Mouse (Mus musculus) embryo, embryonic 10 days (tissue): ENCODE results near the gene Eefsec.

Experiments used
- DNase-seq: peaks from one replicate; pipeline ENCODE4 v3.0.0-alpha.2; 2015; ENCODE audit warnings: low spot score

The Eefsec gene

DNA sequence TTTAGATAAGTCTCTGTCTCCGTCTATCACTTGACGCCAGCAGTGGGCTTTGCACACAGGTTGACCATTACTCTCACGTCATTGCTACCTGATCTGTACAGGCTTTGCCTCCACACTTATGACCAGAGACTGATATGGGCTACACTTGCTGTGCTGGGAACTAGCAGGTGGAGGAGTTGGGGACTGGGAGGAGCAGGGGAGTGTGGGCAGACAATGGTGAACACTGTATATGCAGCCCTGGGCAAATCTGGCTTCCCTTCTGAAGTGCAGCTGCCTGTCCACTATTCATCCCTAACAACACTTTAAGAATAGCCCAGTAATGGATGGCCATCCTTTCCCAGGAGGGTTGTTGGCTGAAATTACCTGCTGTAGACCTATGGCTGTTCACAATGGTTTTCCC, 103.4 kb downstream of the Eefsec start:
- no peak for DNase-seq

DNA sequence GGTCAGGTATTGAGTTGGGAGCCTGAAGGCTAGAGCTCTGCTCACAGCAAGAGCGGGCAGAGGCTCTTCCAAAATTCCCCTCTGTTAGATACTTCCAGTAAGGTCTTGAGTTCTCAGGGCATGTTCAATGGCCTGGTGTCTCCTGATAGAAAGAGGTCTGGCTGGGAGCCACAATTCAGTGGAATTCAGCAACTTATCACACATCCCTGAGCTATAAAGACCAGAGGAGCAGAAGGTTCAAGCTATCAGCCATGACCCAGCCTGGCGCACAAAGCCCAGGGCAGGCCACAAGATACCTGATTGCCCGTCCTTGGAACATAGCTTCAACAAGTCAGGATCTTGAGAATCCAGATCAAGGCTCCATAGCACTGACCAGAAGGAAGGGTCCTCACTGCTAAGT, 105.2 kb downstream of the Eefsec start:
- no peak for DNase-seq

DNA sequence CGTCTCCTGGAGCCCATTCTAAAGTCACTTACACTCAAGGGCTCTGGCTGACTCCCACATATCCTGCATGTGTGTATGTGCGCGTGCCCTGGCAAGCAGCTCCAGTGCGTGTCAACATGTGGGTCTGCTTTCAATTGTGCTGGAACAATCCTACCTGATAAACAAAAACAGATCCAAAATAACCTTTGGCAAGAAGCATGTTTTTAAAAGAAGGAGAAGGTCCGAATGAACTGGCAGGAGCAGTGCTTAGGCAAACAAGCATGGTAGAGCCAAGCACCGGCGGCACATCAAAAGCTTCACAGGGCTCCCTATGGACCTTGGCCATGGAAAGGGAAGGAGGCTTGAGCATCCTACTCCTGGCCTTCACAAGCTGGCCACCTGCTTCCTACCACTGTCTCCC, 105.6 kb downstream of the Eefsec start:
- DNase-seq = no peak

DNA sequence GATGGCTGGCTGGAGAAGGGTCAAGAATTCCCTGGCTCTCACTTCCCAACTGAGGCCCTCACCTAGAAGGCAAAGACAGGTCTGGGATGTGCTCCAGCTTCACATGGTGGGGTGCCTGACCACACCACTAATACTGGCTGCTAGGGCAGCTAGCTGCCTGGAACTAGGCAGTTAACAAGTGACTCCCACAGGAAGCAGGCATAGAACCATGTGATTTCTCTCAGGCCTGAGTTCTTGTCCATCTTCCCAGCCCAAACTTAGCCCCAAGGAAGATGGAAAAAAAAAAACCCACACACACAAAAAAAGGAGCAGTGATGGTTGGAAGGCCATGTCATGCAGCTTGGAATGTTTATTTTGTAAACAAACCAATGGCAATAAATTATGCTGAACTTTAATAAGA, 117.0 kb downstream of the Eefsec start:
- no peak for DNase-seq

DNA sequence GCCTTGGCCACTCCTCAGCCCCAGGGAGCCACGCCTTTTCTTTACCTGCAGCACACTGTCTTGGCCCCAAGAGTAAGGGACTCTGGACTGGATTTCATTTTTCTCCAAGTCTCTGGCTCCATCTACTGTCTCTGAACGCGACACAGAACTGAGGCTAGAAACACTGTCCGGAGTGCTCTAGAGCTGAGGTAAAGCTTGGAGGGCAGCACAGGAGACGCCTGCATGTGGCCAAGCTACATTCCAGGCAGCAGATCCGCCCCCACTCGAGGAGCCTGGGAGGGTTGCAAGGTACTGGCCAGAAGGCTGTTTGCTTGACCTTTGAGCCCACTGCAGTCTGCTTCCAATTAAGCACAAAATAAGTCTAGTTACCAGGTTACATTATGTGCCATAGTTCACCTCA, 124.5 kb downstream of the Eefsec start:
- DNase-seq = peak; percentile 84

DNA sequence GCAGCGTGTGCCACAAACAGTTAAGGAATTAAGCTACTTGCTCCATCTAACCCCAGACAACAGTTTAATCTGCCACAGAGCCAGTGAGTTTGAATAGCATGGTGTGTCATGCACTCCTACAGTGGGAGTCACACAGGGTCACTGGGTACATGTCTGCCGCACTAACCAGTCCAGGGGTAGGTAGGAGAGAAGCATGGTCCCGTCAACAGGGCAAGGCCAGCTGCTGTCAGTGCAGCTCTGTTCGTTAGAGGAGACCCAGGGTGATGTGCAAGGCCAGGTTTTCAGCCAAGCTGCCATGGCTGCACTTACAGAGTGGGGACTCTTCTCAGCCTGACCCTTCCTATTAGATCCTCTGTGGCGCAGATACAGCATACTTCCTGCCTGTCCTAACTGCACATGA, 125.1 kb downstream of the Eefsec start:
- no peak for DNase-seq

DNA sequence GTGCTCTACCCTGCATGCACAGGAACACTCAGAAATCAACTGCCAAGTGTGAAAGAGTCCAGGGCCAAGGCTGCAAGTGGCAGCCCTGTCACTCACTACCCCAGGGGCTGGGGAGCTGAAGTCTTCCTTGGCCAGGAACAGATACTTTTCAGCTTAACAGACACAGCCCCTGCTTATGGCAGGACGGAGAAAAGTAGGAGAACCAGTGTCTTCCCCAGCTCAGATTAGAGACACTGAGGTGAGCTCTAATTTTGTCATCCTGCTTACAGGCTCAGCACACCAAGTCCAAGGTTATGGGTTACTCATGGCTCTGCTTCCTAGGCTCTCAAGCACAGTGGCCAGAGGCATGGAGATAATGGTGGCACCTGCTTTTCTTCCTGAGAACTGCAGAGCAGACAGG, 126.6 kb downstream of the Eefsec start:
- no peak for DNase-seq

DNA sequence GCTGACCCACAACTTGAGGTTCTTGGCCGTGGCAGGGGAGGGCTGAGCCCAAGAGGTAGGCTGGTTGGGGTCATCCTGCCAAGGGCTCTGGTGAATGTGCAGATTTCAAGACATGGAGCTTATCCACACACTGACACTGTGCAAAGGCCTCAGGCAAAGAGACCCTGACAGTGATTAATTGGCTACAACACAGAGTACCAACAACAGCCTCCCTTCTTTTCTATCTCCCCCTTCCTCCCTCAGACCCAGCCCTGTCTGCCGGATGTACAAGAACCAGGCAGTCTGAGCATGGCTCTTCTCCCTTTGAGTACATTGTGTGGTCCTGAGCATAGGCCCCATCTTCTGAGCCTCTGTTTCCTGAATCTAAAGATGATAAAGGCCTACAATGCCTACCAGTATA, 131.0 kb downstream of the Eefsec start:
- peak; percentile 66 for DNase-seq

DNA sequence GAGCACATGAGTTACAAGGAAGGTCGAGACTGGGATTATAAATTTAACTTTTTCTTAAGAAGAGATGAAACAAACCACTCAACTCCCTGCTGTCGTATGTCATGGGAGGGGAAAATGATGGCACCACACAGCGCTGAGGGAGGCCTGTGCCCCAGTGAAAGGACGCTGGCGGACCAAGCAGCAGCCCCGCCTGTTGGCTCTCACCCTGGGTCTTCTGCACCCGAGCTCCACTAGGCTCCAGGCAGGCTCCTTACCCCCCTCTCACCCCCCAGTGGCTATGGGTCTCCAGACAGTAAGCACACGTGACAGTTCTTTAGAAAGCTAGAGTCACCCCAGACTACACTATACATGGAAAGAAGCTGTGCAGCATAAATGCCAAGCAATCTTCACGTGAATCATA, 132.4 kb downstream of the Eefsec start:
- no peak for DNase-seq

DNA sequence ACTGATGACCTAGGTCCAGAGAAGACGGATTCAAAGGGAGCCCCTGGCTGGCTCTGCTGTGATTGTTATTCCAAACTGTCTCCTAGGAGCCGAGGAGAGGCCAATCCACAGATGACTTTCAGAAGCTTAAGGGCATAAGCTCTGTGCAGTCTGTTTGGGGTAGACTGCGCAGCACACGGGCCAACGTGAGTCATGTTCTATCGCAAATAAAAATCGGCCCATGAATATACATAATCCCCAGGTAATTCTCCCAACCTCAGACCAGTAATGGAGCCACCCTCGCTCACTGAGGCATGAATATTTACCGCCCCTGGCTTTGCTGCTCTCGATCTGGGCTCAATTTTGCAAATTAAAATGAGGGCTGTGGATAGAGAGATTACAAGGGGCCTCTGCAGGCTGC, 134.7 kb downstream of the Eefsec start:
- no peak for DNase-seq

DNA sequence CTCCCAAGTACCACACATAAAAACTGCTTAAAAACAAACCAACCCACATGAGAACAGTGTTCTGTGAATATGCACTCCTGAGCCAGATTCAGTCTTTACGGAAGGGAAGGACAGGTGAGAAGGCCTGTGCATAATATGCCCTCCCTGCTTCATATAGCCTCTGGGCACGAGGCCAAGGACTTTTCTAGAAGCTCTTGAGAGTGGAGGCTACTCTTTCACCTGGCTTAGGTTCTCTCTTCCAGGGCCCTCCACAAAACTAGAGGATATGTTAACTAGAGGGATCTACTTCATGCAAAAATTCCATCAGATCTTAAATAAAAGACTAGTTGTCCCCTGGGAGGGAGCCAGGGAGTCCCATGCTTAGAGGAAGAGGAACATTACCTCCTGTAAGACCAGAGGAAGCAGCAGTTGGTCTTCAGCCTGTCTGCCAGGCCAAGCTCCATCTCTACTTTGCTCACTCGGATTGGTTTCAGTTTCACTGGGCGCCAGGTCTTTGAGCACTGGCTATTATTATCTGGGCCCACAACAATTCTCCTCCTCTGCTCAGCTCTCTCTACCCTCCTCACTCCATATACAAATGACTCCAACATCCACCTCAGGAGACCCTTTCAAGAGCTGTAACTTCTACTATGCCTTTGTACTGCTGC, 140.1 kb downstream of the Eefsec start:
- DNase-seq = no peak

DNA sequence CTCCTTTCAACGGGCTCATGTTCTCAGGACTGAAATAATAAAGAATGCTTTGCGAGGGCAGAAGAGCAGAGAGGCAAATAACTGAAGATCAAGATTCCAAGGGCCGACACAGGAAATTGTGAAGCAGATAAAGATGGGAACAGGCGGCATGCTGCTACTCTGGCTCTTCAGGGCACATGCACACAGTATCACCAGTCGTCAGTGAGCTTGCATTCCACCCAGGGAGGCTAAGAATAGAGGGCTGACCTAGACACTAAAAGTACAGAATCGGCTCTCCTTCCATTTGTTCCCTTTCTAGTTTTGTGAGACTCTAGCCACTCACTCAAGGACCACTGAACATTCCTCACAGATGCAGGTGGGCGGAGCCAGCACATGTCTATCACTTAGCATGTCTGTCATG, 145.1 kb downstream of the Eefsec start:
- DNase-seq = no peak

DNA sequence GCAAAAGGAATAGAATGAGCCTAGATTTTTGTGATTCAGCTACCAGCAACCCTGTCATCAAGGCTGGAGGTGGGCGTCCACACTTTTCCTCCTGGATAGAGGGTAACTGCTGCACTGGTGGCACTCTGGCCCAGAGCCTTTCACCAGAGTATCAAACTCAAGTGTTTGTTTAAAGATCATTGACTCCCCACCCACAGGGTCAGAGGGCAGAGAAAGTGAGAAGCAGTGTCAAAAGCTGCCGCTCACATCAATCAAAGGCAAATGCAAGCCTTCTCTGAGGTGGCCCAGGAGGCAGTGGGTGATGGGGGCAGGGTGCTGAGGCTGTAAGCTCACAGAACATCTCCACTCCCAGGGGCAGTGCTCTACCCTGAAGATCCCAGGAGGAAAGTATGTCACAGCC, 146.8 kb downstream of the Eefsec start:
- peak; percentile 64 for DNase-seq

DNA sequence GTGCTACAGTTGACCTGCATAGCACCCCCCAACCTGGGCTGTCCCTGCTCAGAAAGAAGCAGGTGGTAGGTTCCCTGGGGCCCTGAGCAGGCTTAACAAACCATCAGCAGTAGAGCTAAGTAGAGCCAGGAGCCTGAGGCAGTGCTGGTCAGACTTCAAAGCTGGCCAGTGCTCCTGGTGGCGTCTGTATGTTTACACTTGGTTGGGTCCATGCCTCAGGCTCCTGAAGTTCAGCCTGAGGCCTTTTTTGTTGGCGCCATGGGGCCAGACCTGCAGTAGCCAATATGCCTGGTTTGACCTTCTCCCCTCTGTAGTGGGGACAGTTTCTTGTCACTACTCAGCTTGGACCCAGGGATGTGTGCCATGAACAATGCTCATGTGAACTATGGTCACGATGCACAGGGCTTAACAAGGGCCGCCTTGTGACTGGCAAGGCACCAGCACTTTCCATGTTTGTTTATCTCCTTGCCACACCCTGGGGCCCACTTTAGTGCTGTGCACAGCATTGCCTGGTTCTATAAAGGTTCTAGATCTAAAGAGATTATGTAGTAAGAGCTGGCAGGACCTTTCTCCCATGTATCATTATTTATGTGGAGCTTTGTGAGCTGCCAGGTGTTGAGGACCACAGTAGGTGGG, 153.9 kb downstream of the Eefsec start:
- DNase-seq = no peak

DNA sequence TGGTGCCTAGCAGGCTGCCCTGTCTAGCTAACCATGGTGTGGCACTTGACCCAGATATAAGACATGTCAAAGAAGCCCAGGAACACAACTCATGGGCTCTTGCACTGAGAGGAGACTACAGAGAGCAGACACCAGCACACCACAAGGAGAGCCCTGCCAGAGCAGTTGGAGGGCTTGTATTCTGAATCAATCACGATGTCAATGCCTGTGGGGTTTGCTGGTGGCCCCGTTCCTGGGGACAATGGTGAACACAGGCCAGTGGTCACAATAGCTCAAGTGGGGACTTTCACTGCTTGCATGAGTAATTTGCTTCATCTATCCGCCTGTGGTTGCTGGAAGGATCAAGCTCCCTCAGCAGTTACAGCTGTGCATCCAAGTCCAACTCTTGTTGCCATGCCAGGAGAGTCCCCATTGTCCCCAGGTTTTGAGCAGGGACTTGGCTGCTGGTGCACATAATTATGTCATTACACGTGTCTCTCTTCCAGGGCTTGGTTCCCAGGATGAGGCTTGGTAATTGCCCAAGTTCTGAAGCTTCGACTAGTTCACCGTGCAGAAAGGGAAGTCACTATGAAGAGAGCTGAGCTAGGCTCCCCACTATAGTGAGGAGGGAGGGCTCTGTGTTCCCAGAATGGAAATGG, 156.1 kb downstream of the Eefsec start:
- DNase-seq = no peak

DNA sequence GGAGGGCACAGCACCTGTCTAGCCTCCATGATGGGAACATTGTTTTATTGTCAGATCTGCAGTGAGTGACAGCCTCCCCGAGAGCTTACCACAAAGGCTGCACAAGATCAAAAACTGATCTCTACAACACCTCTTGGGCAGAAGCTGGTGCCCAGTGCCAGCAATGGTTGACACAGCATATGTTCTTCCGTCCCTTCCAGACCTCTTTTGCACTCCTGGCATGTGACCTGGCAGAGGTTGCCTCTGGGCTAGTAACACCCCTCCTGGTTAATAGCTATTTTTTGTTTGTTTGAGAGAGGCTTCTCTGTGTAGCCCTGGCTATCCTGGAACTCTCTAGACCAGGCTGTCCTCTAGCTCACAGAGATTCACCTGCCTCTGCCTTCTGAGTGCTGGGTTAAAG, 168.2 kb downstream of the Eefsec start:
- DNase-seq = no peak

DNA sequence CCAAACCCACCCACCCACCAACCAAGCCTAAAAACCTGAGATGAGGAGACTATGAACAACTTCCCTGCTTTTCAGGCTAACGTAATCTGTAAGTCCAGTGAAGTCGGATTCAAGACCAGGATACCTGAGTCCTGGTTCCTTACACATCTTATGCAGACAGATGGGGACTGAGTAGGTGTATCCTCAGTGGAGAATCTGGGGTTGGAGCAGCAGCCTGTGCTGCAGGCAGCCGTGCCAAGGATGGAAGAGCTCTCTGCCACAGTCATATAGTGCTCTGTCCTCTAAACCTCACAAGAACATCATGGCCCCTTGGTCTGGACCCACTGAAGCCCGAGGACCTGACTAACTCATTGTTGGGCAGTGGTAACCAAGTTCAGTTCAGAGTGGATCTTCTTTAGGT, 169.1 kb downstream of the Eefsec start:
- DNase-seq = no peak

DNA sequence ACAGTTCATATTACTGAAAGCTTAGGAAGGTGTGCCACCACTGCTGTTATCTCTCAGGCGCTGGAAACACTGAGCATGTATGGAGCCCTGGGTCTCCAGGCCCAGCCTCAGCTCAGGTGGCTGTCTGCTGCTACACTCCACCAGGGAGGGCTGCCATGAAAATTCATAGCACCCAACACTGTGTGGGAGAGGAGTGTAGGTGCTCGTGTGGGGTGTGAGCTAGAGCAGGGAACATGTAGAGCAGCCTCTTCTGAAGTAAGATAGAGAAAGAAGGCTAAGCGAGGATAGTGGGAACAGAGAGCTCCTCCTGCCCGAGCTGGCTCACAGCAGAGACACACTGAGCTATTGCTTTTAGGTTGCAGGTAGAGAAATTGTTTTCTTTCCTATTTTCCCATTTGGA, 170.1 kb downstream of the Eefsec start:
- no peak for DNase-seq

DNA sequence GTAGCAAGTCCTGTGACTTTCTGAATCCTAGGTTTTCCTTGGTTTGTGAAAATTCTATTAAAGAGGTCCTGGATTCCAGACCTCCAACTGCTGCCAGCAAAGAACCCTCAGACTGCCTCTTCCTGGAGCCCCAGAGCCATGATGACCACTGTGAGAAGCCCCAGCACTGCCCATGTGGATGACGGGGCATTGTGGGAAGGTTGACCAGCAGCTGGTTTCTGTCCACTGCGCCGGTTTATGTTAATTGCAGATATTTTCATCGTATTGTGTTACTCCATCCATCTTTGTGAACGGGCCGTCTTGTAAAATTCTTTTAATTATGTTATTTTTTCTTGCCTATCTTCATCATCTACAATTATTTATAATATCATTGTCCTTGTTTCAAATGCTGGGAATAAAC, 171.7 kb downstream of the Eefsec start:
- DNase-seq = no peak

DNA sequence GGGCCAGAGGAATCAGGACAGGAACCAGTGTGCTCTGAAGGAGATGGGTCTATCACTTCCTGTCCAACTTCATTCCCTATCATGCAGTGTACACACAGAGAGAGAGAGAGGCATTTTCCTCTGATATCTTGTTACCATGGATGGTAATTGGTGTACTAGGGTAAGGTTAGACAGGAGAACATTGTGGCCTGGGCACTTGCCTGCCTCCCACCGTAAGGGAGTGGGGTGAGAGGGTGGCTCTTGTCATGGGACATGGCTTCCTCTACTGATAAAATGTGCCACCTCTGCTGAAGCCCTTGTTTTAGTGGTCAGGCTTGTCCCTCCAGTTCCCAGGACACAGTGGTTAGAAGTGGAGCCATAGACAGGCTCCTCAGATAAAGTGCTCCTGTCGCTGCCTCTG, 178.4 kb downstream of the Eefsec start:
- DNase-seq = no peak

DNA sequence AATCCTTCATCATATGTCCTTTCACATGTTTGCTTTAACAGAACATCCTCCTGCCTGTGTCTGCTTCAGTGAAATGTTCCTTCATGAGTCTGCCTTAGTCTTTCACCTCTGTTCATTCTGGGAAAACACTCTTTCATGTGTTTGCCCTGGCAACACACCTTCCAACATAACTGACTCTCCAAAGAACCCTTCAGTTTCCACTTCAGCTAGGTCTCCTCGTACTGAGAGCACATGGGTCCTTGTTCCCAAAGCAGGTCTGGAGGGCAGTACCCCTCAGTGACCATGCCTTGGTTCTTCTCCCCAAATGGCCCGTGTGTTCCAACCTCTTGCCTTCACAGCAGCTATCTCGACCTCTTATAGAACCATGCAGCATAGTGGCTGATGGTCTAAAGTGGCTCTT, 179.3 kb downstream of the Eefsec start:
- no peak for DNase-seq

DNA sequence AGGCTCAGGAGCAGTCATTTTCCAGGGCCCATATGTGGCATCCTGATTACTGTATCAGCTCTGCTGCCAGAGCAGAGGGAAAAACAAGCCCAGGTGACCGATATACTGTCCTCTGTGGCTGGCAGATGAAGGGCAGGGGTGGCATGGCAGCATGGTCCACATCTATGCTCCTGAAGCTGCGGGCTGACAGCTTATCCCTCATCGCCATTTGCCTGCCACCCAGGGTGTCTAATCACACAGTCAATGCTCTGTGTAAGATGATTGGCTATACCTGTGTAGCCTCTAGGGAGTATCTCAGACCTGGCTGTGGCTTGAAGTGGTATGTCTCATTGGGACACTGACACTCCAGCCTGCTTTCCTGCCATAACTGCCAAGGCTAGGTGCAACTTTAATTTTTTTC, 180.3 kb downstream of the Eefsec start:
- DNase-seq = no peak

DNA sequence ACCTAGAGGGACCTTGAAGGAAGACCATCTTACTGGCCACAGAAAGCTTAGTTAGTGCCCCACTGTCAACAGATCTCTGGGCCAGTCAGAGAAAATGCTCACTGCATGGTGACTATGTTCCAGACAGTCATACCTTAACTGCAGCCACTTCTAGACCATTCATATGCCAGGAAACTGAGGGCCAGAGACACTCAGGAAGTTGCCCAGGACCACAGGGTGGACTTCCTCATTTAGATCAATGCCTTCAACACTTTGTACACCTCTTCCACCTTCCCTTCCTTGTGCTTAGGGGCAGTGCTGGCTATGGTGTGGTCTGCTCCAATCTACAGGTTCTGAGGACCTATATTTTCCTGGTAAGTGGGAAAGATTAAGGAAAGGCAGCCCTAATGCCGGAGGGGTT, 181.0 kb downstream of the Eefsec start:
- no peak for DNase-seq

DNA sequence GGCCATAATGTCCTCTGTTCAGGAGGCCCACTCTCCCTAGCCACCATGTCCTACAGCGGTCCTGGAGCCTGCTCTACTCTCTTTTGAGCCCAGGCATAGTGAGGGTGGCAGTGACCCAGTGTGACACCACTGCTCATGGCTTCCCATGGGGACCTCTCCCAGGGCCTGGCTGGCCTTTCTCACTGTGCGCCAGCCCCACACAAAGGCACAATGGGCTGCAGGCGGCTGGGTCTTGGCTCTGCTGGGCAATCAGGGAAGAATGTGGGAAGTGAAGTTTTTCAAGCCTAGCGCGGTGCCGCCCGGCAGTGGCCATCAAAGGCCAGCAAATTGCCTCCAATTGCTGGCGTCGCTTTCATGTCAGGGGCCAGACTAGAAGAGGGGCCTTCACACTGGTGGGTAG, 184.2 kb downstream of the Eefsec start:
- DNase-seq = peak; percentile 44
